Mouse (Mus musculus) erythroid progenitor cell, adult 5-6 weeks (primary cell): ENCODE measurements around the gene Zbtb49. TPM values are rescaled to one million over a fixed set of nuclear protein-coding genes. Genes with fewer than 3 reads are reported as not detected.

Experiments used
- total RNA-seq, 2 experiments: library from RNA; stranded (forward) in 1 of 2; stranded (reverse) in 1 of 2; fragments of 150-400 nt in 1 of 2; fragments of 186-747, 209-891 nt in 1 of 2; gene quantifications; 2 replicates each; pipeline versions ENCODE4 v1.2.3 to v1.2.4; 2015 to 2017; ENCODE audit warnings: low replicate concordance in 2 of 2

Gene Zbtb49
- total RNA-seq, 2 experiments from 2014 or later: 2.1 to 3.0 TPM

Other genes with a start within 250 kb of the Zbtb49 start
- gene Stx18, start 181.7 kb downstream of the Zbtb49 start, total RNA-seq (2015; ENCODE audit: low replicate concordance): 9.0 and 23.5 TPM in 2 replicates
- 10.9 and 12.1 TPM in 2 replicates for gene Stx18, start 181.7 kb downstream of the Zbtb49 start, total RNA-seq (2017; ENCODE audit: low replicate concordance)
- not detected in 2 replicates for gene Nsg1, start 60.5 kb downstream of the Zbtb49 start, total RNA-seq (2015; ENCODE audit: low replicate concordance)
- not detected in 2 replicates for gene Nsg1, start 60.5 kb downstream of the Zbtb49 start, total RNA-seq (2017; ENCODE audit: low replicate concordance)
- gene Lyar, start within 50 bp of the Zbtb49 start, total RNA-seq (2015; ENCODE audit: low replicate concordance): 14.8 and 18.9 TPM in 2 replicates
- gene Lyar, start within 50 bp of the Zbtb49 start, total RNA-seq (2017; ENCODE audit: low replicate concordance): 11.0 and 30.8 TPM in 2 replicates
- gene Tmem128, start 39.7 kb upstream of the Zbtb49 start, total RNA-seq (2015; ENCODE audit: low replicate concordance): 39.3 and 63.3 TPM in 2 replicates
- 16.0 and 16.2 TPM in 2 replicates for gene Tmem128, start 39.7 kb upstream of the Zbtb49 start, total RNA-seq (2017; ENCODE audit: low replicate concordance)
- not detected in 2 replicates for gene Otop1, start 55.5 kb upstream of the Zbtb49 start, total RNA-seq (2015; ENCODE audit: low replicate concordance)
- not detected in 2 replicates for gene Otop1, start 55.5 kb upstream of the Zbtb49 start, total RNA-seq (2017; ENCODE audit: low replicate concordance)
- gene Drd5, start 98.9 kb upstream of the Zbtb49 start, total RNA-seq (2015; ENCODE audit: low replicate concordance): not detected in 2 replicates
- gene Drd5, start 98.9 kb upstream of the Zbtb49 start, total RNA-seq (2017; ENCODE audit: low replicate concordance): not detected in 2 replicates